Mouse (Mus musculus): ENCODE results near the gene Myo1d.

GRCm38 (mm10) chr11:80698721-80699120, 81.1 kb downstream of the Myo1d start:
- no peak for TF ChIP-seq CTCF (IDR thresholded peaks at IDR 0.05; ENCODE audit: borderline replicate concordance, control insufficient read depth, extremely low read depth, insufficient read depth, low read length, poor library complexity)
- TF ChIP-seq POLR2A (IDR thresholded peaks at IDR 0.05; ENCODE audit: control insufficient read depth, extremely low read depth, insufficient read depth, low read length, poor library complexity), result no peak
